Mouse (Mus musculus): ENCODE measurements around the gene Arsb. TPM values are rescaled to one million over a fixed set of nuclear protein-coding genes. Genes with fewer than 3 reads are reported as not detected.

Arsb gene
- 9.5 and 11.2 TPM in 2 replicates for polyA plus RNA-seq (2015; fragmentation: Nextera tagmentation; extraction: Ambion mirVana)

GRCm38 (mm10) chr13:93771588-93772278 lies at the start of gene Arsb:
Arsb (plus strand) TSS chr13:93771630.
- WGBS: under 1% methylated on average over 66 of the region's 66 CpGs
- no peaks in the 10 kb centered on the region for H3K9me3 ChIP-seq
- no peaks in the 10 kb centered on the region; the same call in 1 of the 2 replicates for H3K4me1 ChIP-seq (replicated peaks)
- H3K4me2 ChIP-seq (replicated peaks): peak within 1 kb of the TSS; percentile 95
- H3K4me3 ChIP-seq (replicated peaks): peak within 1 kb of the TSS; percentile 63
- peak within 1 kb of the TSS; percentile 70 for H3K9ac ChIP-seq
- H3K36me3 ChIP-seq: no peaks in the 10 kb centered on the region
- no peaks in the 10 kb centered on the region for H3K27me3 ChIP-seq (replicated peaks)
- ATAC-seq: peak; percentile 98
- H3K27ac ChIP-seq: peak within 1 kb of the TSS; percentile 84

- ATAC-seq: no peak
- WGBS: 62% methylated on average over 4 of the region's 4 CpGs
- no peaks in the 10 kb centered on the region for H3K27me3 ChIP-seq (replicated peaks)
- H3K4me2 ChIP-seq (replicated peaks): no peak overlapping the region
- H3K36me3 ChIP-seq: no peaks in the 10 kb centered on the region
- no peaks in the 10 kb centered on the region for H3K4me1 ChIP-seq (replicated peaks)
- no peak overlapping the region for H3K9ac ChIP-seq
- no peak overlapping the region for H3K27ac ChIP-seq
- H3K4me3 ChIP-seq (replicated peaks): no peak overlapping the region
- no peaks in the 10 kb centered on the region for H3K9me3 ChIP-seq
These were observed 49.5 kb upstream of the Arsb start for GRCm38 (mm10) chr13:93721916-93722315.

- Histone ChIP-seq H3K9ac (no peak overlapping the region), H3K4me2 (replicated peaks) (no peak overlapping the region), H3K36me3 (no peaks in the 10 kb centered on the region), H3K27ac (no peak overlapping the region), H3K4me1 (replicated peaks) (no peaks in the 10 kb centered on the region), H3K9me3 (no peaks in the 10 kb centered on the region), H3K4me3 (replicated peaks) (no peak overlapping the region), H3K27me3 (replicated peaks) (no peaks in the 10 kb centered on the region)
- no peak for ATAC-seq
- 88% methylated on average over 3 of the region's 3 CpGs for WGBS
These were observed 48.0 kb upstream of the Arsb start for GRCm38 (mm10) chr13:93723455-93723854.

GRCm38 (mm10) chr13:93724206-93724605 lies 47.2 kb upstream of the Arsb start:
- WGBS: 30% methylated on average over 2 of the region's 2 CpGs
- no peak overlapping the region for H3K9ac ChIP-seq
- no peak overlapping the region for H3K27ac ChIP-seq
- no peak overlapping the region for H3K4me2 ChIP-seq (replicated peaks)
- no peaks in the 10 kb centered on the region for H3K36me3 ChIP-seq
- no peak overlapping the region for H3K4me3 ChIP-seq (replicated peaks)
- H3K9me3 ChIP-seq: no peaks in the 10 kb centered on the region
- ATAC-seq: no peak
- no peaks in the 10 kb centered on the region for H3K27me3 ChIP-seq (replicated peaks)
- H3K4me1 ChIP-seq (replicated peaks): no peaks in the 10 kb centered on the region

- Histone ChIP-seq H3K4me2 (replicated peaks) (no peak overlapping the region), H3K27ac (no peak overlapping the region), H3K4me1 (replicated peaks) (no peaks in the 10 kb centered on the region), H3K36me3 (no peaks in the 10 kb centered on the region), H3K27me3 (replicated peaks) (no peaks in the 10 kb centered on the region), H3K9me3 (no peaks in the 10 kb centered on the region), H3K9ac (no peak overlapping the region), H3K4me3 (replicated peaks) (no peak overlapping the region)
- WGBS: 83% methylated on average over 5 of the region's 5 CpGs
- ATAC-seq: no peak
These were observed 36.2 kb upstream of the Arsb start for GRCm38 (mm10) chr13:93735131-93735636.

- Histone ChIP-seq H3K4me1 (replicated peaks) (no peaks in the 10 kb centered on the region), H3K27me3 (replicated peaks) (no peaks in the 10 kb centered on the region), H3K9me3 (no peaks in the 10 kb centered on the region), H3K4me3 (replicated peaks) (no peak overlapping the region), H3K36me3 (no peaks in the 10 kb centered on the region), H3K4me2 (replicated peaks) (no peak overlapping the region), H3K27ac (no peak overlapping the region), H3K9ac (no peak overlapping the region)
- WGBS: 54% methylated on average over 8 of the region's 8 CpGs
- ATAC-seq: no peak
These were observed 27.3 kb upstream of the Arsb start for GRCm38 (mm10) chr13:93744118-93744517.

- Histone ChIP-seq H3K36me3 (no peaks in the 10 kb centered on the region), H3K9ac (no peak overlapping the region), H3K27me3 (replicated peaks) (no peaks in the 10 kb centered on the region), H3K4me2 (replicated peaks) (no peak overlapping the region), H3K27ac (no peak overlapping the region), H3K9me3 (no peaks in the 10 kb centered on the region), H3K4me1 (replicated peaks) (no peaks in the 10 kb centered on the region), H3K4me3 (replicated peaks) (no peak overlapping the region)
- WGBS: 53% methylated on average over 14 of the region's 14 CpGs
- ATAC-seq: no peak
These were observed 18.6 kb upstream of the Arsb start for GRCm38 (mm10) chr13:93752597-93753400.

GRCm38 (mm10) chr13:93755084-93755483 lies 16.3 kb upstream of the Arsb start:
- 87% methylated on average over 4 of the region's 4 CpGs for WGBS
- Histone ChIP-seq H3K9me3 (no peaks in the 10 kb centered on the region), H3K4me1 (replicated peaks) (no peaks in the 10 kb centered on the region), H3K27me3 (replicated peaks) (no peaks in the 10 kb centered on the region), H3K27ac (no peak overlapping the region), H3K9ac (no peak overlapping the region), H3K4me3 (replicated peaks) (no peak overlapping the region), H3K4me2 (replicated peaks) (no peak overlapping the region), H3K36me3 (no peaks in the 10 kb centered on the region)
- no peak for ATAC-seq

GRCm38 (mm10) chr13:93756674-93757073 lies 14.8 kb upstream of the Arsb start:
- Histone ChIP-seq H3K4me2 (replicated peaks) (no peak overlapping the region), H3K27ac (no peak overlapping the region), H3K27me3 (replicated peaks) (no peaks in the 10 kb centered on the region), H3K4me1 (replicated peaks) (no peaks in the 10 kb centered on the region), H3K4me3 (replicated peaks) (no peak overlapping the region), H3K9me3 (no peaks in the 10 kb centered on the region), H3K9ac (no peak overlapping the region), H3K36me3 (no peaks in the 10 kb centered on the region)
- ATAC-seq: no peak
- WGBS: 94% methylated on average over 7 of the region's 7 CpGs

GRCm38 (mm10) chr13:93757514-93757913 lies 13.9 kb upstream of the Arsb start:
- H3K4me2 ChIP-seq (replicated peaks): no peak overlapping the region
- no peaks in the 10 kb centered on the region for H3K4me1 ChIP-seq (replicated peaks)
- H3K36me3 ChIP-seq: no peaks in the 10 kb centered on the region
- no peaks in the 10 kb centered on the region for H3K9me3 ChIP-seq
- ATAC-seq: no peak
- no peak overlapping the region for H3K9ac ChIP-seq
- no peak overlapping the region for H3K27ac ChIP-seq
- 81% methylated on average over 6 of the region's 6 CpGs for WGBS
- no peaks in the 10 kb centered on the region for H3K27me3 ChIP-seq (replicated peaks)
- no peak overlapping the region for H3K4me3 ChIP-seq (replicated peaks)

- 50% methylated on average over 14 of the region's 14 CpGs for WGBS
- H3K4me2 ChIP-seq (replicated peaks): no peak overlapping the region
- H3K36me3 ChIP-seq: no peaks in the 10 kb centered on the region
- no peaks in the 10 kb centered on the region for H3K9me3 ChIP-seq
- no peaks in the 10 kb centered on the region for H3K27me3 ChIP-seq (replicated peaks)
- no peak overlapping the region for H3K27ac ChIP-seq
- no peak overlapping the region for H3K4me3 ChIP-seq (replicated peaks)
- H3K9ac ChIP-seq: no peak overlapping the region
- no peak for ATAC-seq
- no peaks in the 10 kb centered on the region for H3K4me1 ChIP-seq (replicated peaks)
These were observed 13.1 kb upstream of the Arsb start for GRCm38 (mm10) chr13:93758149-93758898.

- no peak for ATAC-seq
- no peaks in the 10 kb centered on the region for H3K36me3 ChIP-seq
- WGBS: 96% methylated on average over 8 of the region's 8 CpGs
These were observed 9.6 kb upstream of the Arsb start for GRCm38 (mm10) chr13:93761831-93762230.

More at GRCm38 (mm10) chr13:93761831-93762230, 9.6 kb upstream of the Arsb start:
- no peaks in the 10 kb centered on the region for H3K9me3 ChIP-seq
- H3K27me3 ChIP-seq (replicated peaks): no peaks in the 10 kb centered on the region
- no peak overlapping the region for H3K9ac ChIP-seq
- no peaks in the 10 kb centered on the region for H3K4me1 ChIP-seq (replicated peaks)
- H3K4me3 ChIP-seq (replicated peaks): no peak overlapping the region
- H3K4me2 ChIP-seq (replicated peaks): no peak overlapping the region
- H3K27ac ChIP-seq: no peak overlapping the region
